Mouse (Mus musculus): ENCODE results near the gene Chtop.

- TF ChIP-seq ZC3H11A (IDR thresholded peaks at IDR 0.05; ENCODE audit: borderline replicate concordance, low read depth, low read length) (no peak), CHD2 (IDR thresholded peaks at IDR 0.05; ENCODE audit: low read depth, low read length) (no peak), ZNF384 (IDR thresholded peaks at IDR 0.05; ENCODE audit: low read depth, low read length) (no peak), HCFC1 (IDR thresholded peaks at IDR 0.05; ENCODE audit: borderline replicate concordance, insufficient read depth, low read length) (no peak)
Measured at GRCm38 (mm10) chr3:90555954-90556353, 46.7 kb upstream of the Chtop start.

Data from ES-E14 (cell line).